ENCODE assay signal across 10 mouse cellular contexts in the genomic region with DNA sequence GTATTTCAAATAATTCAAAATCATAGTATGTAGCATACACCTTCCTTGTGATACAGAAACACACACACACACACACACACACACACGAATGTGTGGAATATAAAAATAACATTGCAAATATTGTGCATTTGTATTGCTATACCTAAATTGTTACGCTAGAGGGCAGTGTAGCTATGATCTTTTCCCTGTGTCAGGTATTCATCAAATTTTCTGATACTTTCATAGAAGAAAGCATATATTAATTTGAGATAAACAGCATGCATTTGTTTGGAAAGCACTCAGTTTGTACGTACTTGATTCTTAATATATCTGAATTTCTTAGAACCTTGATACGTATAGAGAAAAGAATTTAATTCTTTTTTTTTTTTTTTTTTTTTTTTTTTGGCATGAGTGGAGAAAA.
DNase-seq lines count a peak whose midpoint lies in the region; ATAC-seq and TF ChIP-seq lines count a peak whose summit lies in the region.
"Had no signal": no experiment of that assay in that cellular context is flagged by ENCODE, and none has a peak within 500 bp of the region (broad histone marks: within the 10 kb centered on the region; RNA-seq: fewer than 3 reads in every experiment).

No protein-coding gene starts in this region.

- no peaks in the 10 kb centered on the region for H3K4me1 ChIP-seq in intestine, postnatal 0 days (replicated peaks; ENCODE audit: control insufficient read depth, insufficient read depth, low read length)
- H3K4me1 ChIP-seq in intestine, embryonic 16.5 days (ENCODE audit: control insufficient read depth, insufficient read depth, low read length) = no peaks in the 10 kb centered on the region

- no peaks in the 10 kb centered on the region for H3K36me3 ChIP-seq in intestine, postnatal 0 days (ENCODE audit: control insufficient read depth, insufficient read depth)
- no peaks in the 10 kb centered on the region for H3K36me3 ChIP-seq in intestine, embryonic 16.5 days (ENCODE audit: control insufficient read depth, insufficient read depth, low read length)

- WGBS in intestine, postnatal 0 days = 31% methylated on average over 4 of the region's 4 CpGs
- WGBS in intestine, embryonic 16.5 days = 28% methylated on average over 4 of the region's 4 CpGs

- no peak overlapping the region for H3K9ac ChIP-seq in intestine, postnatal 0 days (ENCODE audit: low read depth, low read length)
- no peak overlapping the region for H3K9ac ChIP-seq in intestine, embryonic 16.5 days (ENCODE audit: low read depth, low read length)

- no peak overlapping the region for H3K4me2 ChIP-seq in intestine, postnatal 0 days (replicated peaks; ENCODE audit: low read depth)
- H3K4me2 ChIP-seq in intestine, embryonic 16.5 days (ENCODE audit: low read depth, low read length) = no peak overlapping the region

- H3K9me3 ChIP-seq in intestine, postnatal 0 days (ENCODE audit: control insufficient read depth) = no peaks in the 10 kb centered on the region
- no peaks in the 10 kb centered on the region for H3K9me3 ChIP-seq in intestine, embryonic 16.5 days (ENCODE audit: control insufficient read depth, low read length)

- no peak overlapping the region for H3K27ac ChIP-seq in intestine, postnatal 0 days (ENCODE audit: low read depth, low read length)
- H3K27ac ChIP-seq in intestine, embryonic 16.5 days (ENCODE audit: low read length) = no peak overlapping the region

- peak; percentile 70 for TF ChIP-seq CTCF in intestine, postnatal 0 days (IDR thresholded peaks at IDR 0.05; ENCODE audit: low read depth)

- DNase-seq in ovary, postnatal 14 days (ENCODE audit: low spot score) = peak; percentile 3
- no peak for DNase-seq in ovary, postnatal 10 days (ENCODE audit: low spot score)
- DNase-seq in telencephalon, adult 2 months (ENCODE audit: low read depth, low spot score) = peak; percentile 5
- DNase-seq in cerebellum, adult 18-20 months = no peak
- DNase-seq in lung, postnatal 10 days = no peak
- DNase-seq: adrenal gland, postnatal 14 days; thymus, adult 2 months had no signal

- no peaks in the 10 kb centered on the region for H3K27me3 ChIP-seq in intestine, postnatal 0 days (replicated peaks; ENCODE audit: control insufficient read depth, insufficient read depth, low read length)
- no peaks in the 10 kb centered on the region for H3K27me3 ChIP-seq in intestine, embryonic 16.5 days (replicated peaks; ENCODE audit: control insufficient read depth, insufficient read depth, low read length)

- H3K4me3 ChIP-seq in intestine, postnatal 0 days (ENCODE audit: low read depth, low read length) = no peak overlapping the region
- H3K4me3 ChIP-seq in intestine, embryonic 16.5 days (ENCODE audit: low read length) = no peak overlapping the region

- ATAC-seq in intestine, postnatal 0 days = no peak
- ATAC-seq in intestine, embryonic 16.5 days = no peak
- ATAC-seq in common myeloid progenitor, adult 5-6 weeks (replicated peaks; ENCODE audit: low read depth, poor library complexity, severe bottlenecking) = peak; percentile 72; the same call in 1 of the 2 replicates

Comparison
In these comparisons a context has a peak if more than half of its experiments do, and no peak if none do; other contexts are left out.
1. DNase-seq: peak in ovary, postnatal 14 days (single experiment) and telencephalon, adult 2 months (single experiment); none in ovary, postnatal 10 days (single experiment), cerebellum, adult 18-20 months (0 of 2) and lung, postnatal 10 days (single experiment).